Mouse (Mus musculus) bone marrow, adult 2 months (tissue): ENCODE measurements at regions not wholly inside any gene's neighbourhood (a gene's known extent, or its start where the extent isn't known, plus 50 kb on each side); places are given as distances from the start of the nearest gene placed in this dataset.

Source experiments
- CTCF ChIP-seq: fragments of 200-500 bp; IDR thresholded peaks from 2 replicates; pipeline ENCODE4 v1.5.1; 2011; ENCODE audit warnings: low read length, control low read depth; ENCODE audit not compliant: control insufficient read depth, insufficient read depth
- POLR2A ChIP-seq: fragments of 200-500 bp; IDR thresholded peaks from 2 replicates; pipeline ENCODE4 v1.6.1; 2011; ENCODE audit warnings: low read depth, mild to moderate bottlenecking, control low read depth, low read length, borderline replicate concordance; ENCODE audit not compliant: control insufficient read depth

DNA sequence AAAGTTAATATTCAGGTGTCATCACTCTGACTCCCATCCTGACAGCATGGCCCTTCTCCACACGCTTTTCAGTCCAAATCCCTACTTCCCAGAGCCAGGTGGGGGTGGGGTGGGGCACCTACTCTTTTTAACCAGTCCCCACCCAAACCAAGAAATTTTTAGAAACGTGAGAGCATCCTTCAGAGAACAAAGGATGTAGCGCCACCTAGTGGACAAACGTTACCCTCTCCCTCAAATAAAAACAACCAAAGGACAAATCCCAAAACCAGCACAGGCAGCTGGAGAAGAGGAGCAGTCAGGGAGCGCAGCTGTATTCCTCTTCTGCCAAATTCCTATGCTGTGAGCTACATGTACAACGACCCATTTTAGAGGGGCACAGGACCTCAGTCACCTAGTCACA lies 544.7 kb upstream of the Map3k7 start:
- TF ChIP-seq CTCF (no peak), POLR2A (no peak)
